Mouse (Mus musculus): ENCODE data around the gene Dnah6.
A peak's percentile ranks its signal among the peaks of the same experiment; 100 is the strongest.

The Dnah6 gene

GRCm38 (mm10) chr6:73132784-73133183 is 88.7 kb downstream of the Dnah6 start:
- no peak for DNase-seq

- DNase-seq: no peak
Measured at GRCm38 (mm10) chr6:73127594-73127993, 93.9 kb downstream of the Dnah6 start.

DNA sequence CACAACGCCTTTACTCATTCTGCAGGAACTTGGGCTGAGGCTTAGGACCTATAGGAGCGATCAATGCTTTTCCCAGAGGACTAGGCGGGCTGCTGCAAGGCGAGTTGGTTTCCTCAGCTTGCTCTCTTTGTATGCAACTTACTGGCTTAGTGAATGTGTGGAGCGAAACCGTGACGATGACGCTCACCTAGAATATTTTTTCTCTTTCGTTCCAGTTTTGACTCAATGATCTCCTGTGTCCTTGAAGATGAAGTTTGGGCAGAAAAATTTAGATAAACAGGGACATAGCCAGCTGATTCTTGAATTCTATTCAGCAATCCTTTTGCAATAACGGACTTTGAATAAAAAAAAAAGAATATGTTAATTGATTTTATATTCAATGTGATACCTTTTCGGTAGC is 101.1 kb downstream of the Dnah6 start:
- no peak for DNase-seq

- DNase-seq: no peak
Measured at GRCm38 (mm10) chr6:73113898-73114297, 107.6 kb downstream of the Dnah6 start.

DNA sequence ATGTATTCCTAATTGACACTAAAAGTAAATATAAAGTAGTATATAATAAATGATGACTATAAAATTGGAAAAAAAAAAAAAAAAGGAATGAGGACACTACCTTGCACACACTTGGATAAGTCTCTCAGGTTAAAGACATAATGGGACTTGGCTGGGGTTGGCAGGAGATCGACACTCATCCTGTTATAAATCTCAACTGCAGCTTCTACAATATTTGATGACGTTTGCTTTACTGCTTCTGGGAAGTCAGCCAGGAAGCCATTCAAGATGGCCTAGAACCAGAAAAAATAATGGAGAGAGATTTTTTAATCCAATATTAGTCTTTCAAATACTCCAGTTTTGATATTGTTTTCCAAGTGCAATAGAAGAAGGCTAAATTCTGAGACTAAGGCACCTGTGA is 108.1 kb downstream of the Dnah6 start:
- no peak for DNase-seq

DNA sequence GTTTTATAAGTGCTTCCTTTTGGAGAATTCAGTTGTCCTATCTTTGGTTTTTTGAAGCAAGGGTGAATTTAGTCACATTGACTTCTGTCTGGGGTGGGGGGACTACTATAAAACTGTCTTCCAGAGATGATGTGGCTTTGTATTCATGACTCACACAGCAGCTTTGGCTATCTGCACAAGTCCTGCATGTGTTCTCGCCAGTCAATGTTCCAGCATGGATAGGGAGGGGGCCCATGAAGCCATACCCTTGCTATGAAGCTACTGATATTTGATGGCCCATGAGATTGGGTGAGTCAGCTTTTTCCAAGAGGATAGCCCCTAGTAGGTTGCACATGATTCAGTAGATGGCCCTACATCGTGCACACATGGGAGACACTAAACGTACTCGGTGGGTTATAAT is 128.3 kb downstream of the Dnah6 start:
- no peak for DNase-seq

DNA sequence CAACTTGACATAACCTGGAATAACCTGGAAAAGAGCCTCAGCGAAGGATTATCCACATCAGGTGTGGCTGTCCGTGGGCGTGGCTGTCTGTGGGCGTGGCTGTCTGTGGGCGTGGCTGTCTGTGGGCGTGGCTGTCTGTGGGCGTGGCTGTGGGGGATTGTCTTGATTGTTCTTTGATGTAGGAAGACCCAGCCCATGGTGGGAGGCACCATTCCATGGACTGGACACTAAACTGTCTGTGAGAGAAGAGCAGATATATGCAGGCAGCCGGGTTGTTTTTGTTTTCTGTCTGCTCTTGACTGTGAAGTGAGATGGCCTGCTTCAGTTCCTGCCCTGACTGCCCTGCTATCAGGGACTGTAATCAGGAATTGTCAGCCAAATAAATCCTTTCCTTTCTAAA is 130.6 kb downstream of the Dnah6 start:
- no peak for DNase-seq

- DNase-seq: no peak
Measured at GRCm38 (mm10) chr6:73082571-73082970, 138.9 kb downstream of the Dnah6 start.

- DNase-seq: no peak
Measured at GRCm38 (mm10) chr6:73072093-73072786, 149.2 kb downstream of the Dnah6 start.

GRCm38 (mm10) chr6:73071214-73071613 is 150.2 kb downstream of the Dnah6 start:
- no peak for DNase-seq

- DNase-seq: peak; percentile 7
Measured at GRCm38 (mm10) chr6:73070663-73071062, 150.8 kb downstream of the Dnah6 start.

DNA sequence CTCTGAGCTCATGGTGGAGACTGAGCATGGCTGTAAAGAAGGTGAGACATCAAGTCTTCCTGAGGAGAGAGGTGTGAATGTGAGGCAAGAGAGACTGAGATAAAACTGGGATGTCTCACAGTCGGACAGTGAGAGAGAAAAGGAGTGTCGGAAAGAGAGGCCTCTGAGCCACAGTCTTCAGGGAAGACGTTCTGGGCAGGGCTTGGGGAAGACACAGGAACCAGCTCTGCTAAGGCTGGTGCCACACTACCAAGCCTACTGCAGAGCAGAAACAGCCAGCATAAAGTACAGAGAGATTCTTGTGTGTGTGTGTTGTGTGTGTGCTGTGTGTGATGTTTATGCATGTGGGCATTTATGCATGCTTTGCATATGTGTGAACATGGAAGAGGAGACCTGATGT is 156.9 kb downstream of the Dnah6 start:
- no peak for DNase-seq

DNA sequence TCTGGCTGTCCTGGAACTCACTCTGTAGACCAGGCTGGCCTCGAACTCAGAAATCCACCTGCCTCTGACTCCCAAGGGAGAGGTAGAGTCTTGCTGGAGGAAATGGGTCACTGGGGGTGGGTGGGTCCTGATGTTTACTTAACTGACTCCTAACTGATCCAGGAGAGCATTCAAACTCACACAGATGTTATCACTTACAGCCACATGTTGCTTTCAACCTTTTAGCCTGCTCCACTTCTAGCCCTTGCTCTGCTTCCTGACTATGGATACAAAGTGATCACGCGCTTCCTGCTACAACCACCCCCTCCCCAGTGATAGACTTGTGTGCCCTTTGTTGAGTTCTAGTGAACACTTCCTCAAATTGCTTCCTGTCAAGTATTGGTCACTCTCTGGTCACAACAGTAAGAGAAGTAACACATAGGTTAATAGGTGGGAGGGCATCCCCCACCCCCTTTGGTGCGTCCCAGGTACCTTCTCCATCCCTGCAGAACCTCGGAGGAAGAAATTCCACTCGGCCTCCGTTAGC is 161.8 kb downstream of the Dnah6 start:
- no peak for DNase-seq

DNA sequence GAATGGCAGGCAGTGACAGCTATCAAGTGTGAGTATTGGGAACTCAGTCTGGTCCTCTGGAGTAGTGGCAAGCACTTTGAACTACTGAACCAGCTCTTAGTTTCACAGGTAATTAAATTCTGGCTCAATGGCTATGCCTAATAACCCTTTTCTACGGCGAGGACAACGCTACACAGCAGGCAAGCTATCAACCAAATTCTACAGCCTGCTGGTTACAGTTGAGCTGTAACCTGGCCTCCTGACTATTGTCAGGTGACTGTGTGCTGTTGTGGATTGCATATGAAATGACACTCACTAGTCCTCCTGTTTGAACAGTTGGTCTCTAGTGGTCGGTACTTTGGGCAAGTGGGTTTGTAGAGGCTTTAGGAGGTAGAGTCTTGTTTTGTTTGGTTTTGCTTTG is 162.3 kb downstream of the Dnah6 start:
- DNase-seq: no peak

DNA sequence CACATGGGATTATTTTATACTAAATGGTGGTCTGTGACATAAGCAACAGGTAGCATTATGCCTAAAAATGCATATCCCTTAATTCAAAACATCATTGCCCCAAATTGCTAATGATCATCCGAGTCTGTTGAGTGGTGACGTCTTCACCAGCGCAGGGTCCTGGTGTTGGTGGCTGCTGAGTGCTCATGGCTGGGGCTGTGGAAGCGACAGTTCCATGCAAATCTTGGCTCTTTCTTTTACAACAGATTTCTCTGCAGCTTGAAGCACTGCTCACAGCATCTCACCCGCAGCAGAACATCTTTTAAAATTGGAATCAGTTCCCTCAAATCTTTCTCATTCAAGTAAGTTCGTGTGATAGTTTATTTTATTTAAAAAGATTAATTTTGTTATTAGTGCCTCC is 166.1 kb downstream of the Dnah6 start:
- DNase-seq: no peak

DNA sequence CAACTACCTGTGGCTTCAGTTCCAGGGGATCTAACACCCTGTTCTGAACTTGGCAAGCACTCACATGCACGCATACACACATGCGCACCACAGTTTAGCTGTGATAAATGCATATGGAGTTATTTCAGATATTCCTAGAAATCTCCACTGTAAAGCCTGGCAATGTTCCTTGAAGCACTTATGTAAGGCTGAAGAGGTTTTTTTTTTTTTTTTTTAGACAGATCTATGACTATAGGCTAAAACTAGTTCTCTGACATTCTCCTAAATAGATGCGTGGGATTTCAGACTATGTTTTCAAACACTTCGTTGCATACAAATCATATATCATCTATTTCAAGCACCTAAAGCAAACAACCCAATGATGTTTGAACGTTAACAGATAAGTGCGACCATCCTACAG is 166.6 kb downstream of the Dnah6 start:
- DNase-seq: no peak

DNA sequence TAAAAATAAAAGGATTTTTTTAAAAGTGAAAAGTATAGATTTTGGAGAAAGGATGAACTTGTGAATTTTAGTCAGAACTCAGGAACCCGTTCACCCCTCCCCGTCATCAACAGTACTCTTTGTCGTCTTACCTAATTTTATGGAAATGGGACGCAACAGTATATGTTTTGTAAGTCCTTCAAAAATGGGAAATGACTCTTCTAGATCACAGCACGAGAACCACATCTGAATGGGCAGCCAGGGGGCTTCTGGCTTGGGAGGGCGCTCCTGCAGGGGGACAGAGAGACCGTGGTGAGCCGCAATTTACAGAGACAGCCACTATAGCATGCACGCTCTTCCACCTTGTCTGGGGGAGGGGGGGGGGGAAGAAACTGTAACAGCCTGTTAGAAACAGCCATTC is 167.9 kb downstream of the Dnah6 start:
- no peak for DNase-seq

DNA sequence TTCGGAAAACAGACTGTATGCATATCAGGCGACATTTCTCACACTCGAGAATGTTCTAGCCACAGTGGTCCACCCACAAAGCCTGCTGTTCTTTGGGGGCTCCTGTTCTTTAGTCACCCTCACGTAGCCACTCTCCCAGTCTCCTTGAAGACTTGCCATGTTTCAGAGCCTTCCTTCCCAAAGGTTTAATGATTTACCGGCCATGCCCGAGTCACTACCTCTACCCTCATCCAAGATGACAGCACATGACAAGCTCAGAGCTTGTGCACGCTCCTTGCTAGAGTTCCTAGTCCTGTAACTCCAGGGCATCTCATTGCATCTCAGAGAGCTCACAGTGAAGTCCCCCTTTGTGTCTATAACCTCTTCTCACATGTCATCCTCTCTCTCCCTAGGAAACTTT is 174.2 kb downstream of the Dnah6 start:
- DNase-seq: peak; percentile 27

- DNase-seq: no peak
Measured at GRCm38 (mm10) chr6:73045944-73046343, 175.5 kb downstream of the Dnah6 start.

DNA sequence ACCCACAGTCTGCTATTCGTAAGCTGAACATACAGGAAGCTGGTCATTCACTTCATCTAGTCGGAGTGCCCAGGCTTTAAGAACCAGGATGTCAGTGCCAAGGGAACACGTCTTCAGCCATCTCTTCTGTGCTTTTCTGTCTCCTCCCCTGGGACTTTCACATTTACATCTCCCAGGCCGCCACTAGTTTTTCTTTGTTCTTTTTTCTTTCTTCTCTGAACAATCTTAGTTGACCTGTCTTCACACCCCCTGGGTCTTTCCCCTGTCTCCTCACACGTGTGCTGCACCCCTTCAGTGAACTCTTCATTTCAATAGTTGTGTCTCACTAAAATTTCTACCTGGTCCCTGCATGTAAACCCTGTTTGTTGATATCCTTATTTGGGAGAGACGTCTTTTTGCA is 179.2 kb downstream of the Dnah6 start:
- no peak for DNase-seq

- no peak for DNase-seq
Measured at GRCm38 (mm10) chr6:73038291-73038690, 183.2 kb downstream of the Dnah6 start.

GRCm38 (mm10) chr6:73028853-73029252 is 192.6 kb downstream of the Dnah6 start:
- no peak for DNase-seq

- DNase-seq: no peak
Measured at GRCm38 (mm10) chr6:73027881-73028280, 193.6 kb downstream of the Dnah6 start.

DNA sequence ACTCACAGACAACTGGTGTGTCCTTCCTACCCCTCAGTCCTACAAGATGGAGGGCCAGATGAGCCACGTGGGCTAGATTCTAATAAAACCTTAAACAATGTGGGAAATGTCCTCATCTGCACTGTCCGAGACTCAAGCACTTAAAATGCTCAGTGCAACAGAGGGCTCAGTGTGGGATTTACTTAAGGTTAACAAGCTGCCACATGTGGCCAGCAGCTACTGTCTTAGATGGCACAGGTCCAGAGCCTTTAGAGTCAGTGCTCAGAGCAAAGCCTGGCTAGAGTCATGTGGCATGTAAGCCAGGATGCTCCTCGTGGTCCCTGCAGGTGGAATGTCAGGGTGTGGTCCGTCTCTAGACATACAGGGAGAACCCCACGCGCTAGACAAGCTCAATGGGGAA is 194.6 kb downstream of the Dnah6 start:
- DNase-seq: no peak

- no peak for DNase-seq
Measured at GRCm38 (mm10) chr6:73020061-73020460, 201.4 kb downstream of the Dnah6 start.
